ENCODE assay signal across 11 mouse cellular contexts in the genomic region with DNA sequence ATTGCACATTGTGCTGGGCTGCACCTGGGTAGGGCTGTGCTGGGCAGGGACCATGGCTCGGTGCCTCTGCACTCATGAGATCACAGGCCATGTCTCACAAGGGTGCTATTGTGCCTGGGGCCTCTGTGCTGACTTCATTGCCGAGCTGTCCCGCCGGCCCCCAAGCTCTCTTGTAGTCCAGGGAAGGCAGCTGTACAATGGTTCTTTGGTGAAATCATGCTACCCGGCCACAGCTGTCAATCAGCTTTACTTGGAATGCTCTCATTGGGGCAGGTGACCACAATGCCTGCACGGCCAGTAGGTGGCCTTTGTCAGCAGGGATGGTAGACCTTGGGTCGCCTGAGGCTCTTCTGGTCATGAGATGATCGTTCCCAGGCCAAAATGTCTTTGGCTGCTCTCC.
DNase-seq lines count a peak whose midpoint lies in the region; ATAC-seq and TF ChIP-seq lines count a peak whose summit lies in the region.
"Had no signal": no experiment of that assay in that cellular context is flagged by ENCODE, and none has a peak within 500 bp of the region (broad histone marks: within the 10 kb centered on the region; RNA-seq: fewer than 3 reads in every experiment).

No protein-coding gene starts in this region.

- intact Hi-C loops in gastrocnemius, postnatal 14 days (cut with DNase I; ENCODE audit: low total_unique reads): no loop called here
- intact Hi-C loops in gastrocnemius, postnatal 36 days (cut with DNase I): no loop called here

- no peak overlapping the region for H3K4me3 ChIP-seq in CH12.LX (replicated peaks in 1 of 3; ENCODE audit: low read depth in 2 of 3, low read length in 2 of 3, poor library complexity in 1 of 3)
- H3K4me3 ChIP-seq in forebrain, embryonic 13.5 days: no peak overlapping the region

- H3K9me3 ChIP-seq in CH12.LX (replicated peaks; ENCODE audit: low read length): no peaks in the 10 kb centered on the region
- H3K9me3 ChIP-seq in forebrain, embryonic 13.5 days (replicated peaks): no peaks in the 10 kb centered on the region

- peak in 1 of 2 experiments; percentile 46; a peak in 2 of 4 replicates for TF ChIP-seq CTCF in CH12.LX (conservative IDR thresholded peaks at IDR 0.05 in 1 of 2, IDR thresholded peaks at IDR 0.05 in 1 of 2; ENCODE audit: low read depth in 2 of 2, low read length in 2 of 2)

- dilution Hi-C loops in CH12.LX (cut with MboI; ENCODE audit: extremely low pct_ligation_motif_present, extremely low pct_unique_long_range_greater_than_20kb, low sequenced_read_pairs): no loop called here

- 0 out of 2 replicates have a peak, but pooled peaks have one; percentile 27 for ATAC-seq in forebrain, embryonic 13.5 days
- ATAC-seq in monocyte, adult 5-6 weeks (replicated peaks; ENCODE audit: insufficient number of reproducible peaks, low FRiP score, low TSS enrichment, poor library complexity, severe bottlenecking): no peak
- ATAC-seq: activated CD4-positive, CD25-positive, alpha-beta regulatory T cell, adult 4 months; CD4-positive, CD25-positive, alpha-beta regulatory T cell, adult 4 months had no signal

- no peak overlapping the region for H3K9ac ChIP-seq in CH12.LX (ENCODE audit: insufficient read depth, low read depth)
- no peak overlapping the region for H3K9ac ChIP-seq in forebrain, embryonic 13.5 days

- no peaks in the 10 kb centered on the region for H3K36me3 ChIP-seq in CH12.LX (replicated peaks in 1 of 2; ENCODE audit: control insufficient read depth in 1 of 2, insufficient read depth in 1 of 2, low read length in 1 of 2)
- no peaks in the 10 kb centered on the region for H3K36me3 ChIP-seq in forebrain, embryonic 13.5 days (ENCODE audit: poor library complexity, severe bottlenecking)

- no peak overlapping the region for H3K27ac ChIP-seq in CH12.LX (ENCODE audit: insufficient read depth, low read depth)
- H3K27ac ChIP-seq in forebrain, embryonic 13.5 days: no peak overlapping the region

- in situ Hi-C loops in CH12.LX (cut with MboI; ENCODE audit: low pct_ligation_motif_present, low pct_unique_long_range_greater_than_20kb, low sequenced_read_pairs): no loop called here

- H3K79me2 ChIP-seq in CH12.LX (replicated peaks; ENCODE audit: control insufficient read depth, extremely low read depth, insufficient read depth, poor library complexity, severe bottlenecking): no peaks in the 10 kb centered on the region

- peaks cover 3 to 32% of the 10 kb centered on the region in 2 experiments; a peak in 2 of 4 replicates for H3K4me1 ChIP-seq in CH12.LX (ENCODE audit: control insufficient read depth in 1 of 2, insufficient read depth in 2 of 2)
- 0 out of 2 replicates have a peak, but pooled peaks cover 5% of the 10 kb centered on the region for H3K4me1 ChIP-seq in forebrain, embryonic 13.5 days

- no peak for TF ChIP-seq POLR2A in CH12.LX (IDR thresholded peaks at IDR 0.05; ENCODE audit: low read depth, low read length)

- TF ChIP-seq RAD21 in CH12.LX (IDR thresholded peaks at IDR 0.05; ENCODE audit: low read depth, low read length): peak; percentile 41

- 45% methylated on average over 8 of the region's 8 CpGs for WGBS in forebrain, embryonic 13.5 days

- TF ChIP-seq EP300 in CH12.LX (IDR thresholded peaks at IDR 0.05; ENCODE audit: low read length): no peak

- no peak overlapping the region for H3K4me2 ChIP-seq in CH12.LX (ENCODE audit: insufficient read depth, low read depth, poor library complexity, severe bottlenecking)
- H3K4me2 ChIP-seq in forebrain, embryonic 13.5 days: no peak overlapping the region

- H3K27me3 ChIP-seq in CH12.LX (replicated peaks): no peaks in the 10 kb centered on the region
- no peaks in the 10 kb centered on the region for H3K27me3 ChIP-seq in forebrain, embryonic 13.5 days

- peak; percentile 10 for DNase-seq in gastrocnemius, postnatal 14 days
- DNase-seq in gastrocnemius, postnatal 36 days: no peak
- no peak for DNase-seq in CH12.LX (ENCODE audit: extremely low read depth)
- peak; percentile 29 to 50 for DNase-seq in layer of hippocampus, postnatal 36 days
- no peak for DNase-seq in adipocyte (ENCODE audit: low spot score)
- no peak for DNase-seq in spleen, adult 18-20 months
- DNase-seq: embryo, embryonic 11 days had no signal

TF ChIP-seq in CH12.LX, 34 proteins besides CTCF, POLR2A, EP300 and RAD21:
- TF ChIP-seq SMC3 (IDR thresholded peaks at IDR 0.05; ENCODE audit: low read depth, low read length) (peak; percentile 43), MAZ (IDR thresholded peaks at IDR 0.05; ENCODE audit: low read depth, low read length) (no peak)

Comparison
In these comparisons a context has a peak if more than half of its experiments do, and no peak if none do; other contexts are left out.
1. DNase-seq: peak in gastrocnemius, postnatal 14 days (single experiment) and layer of hippocampus, postnatal 36 days (2 of 2); none in gastrocnemius, postnatal 36 days (0 of 2), CH12.LX (single experiment), adipocyte (single experiment) and spleen, adult 18-20 months (0 of 2).